Mouse (Mus musculus) thymus, adult 2 months (tissue): ENCODE measurements around the gene Slc25a36. TPM values are rescaled to one million over a fixed set of nuclear protein-coding genes. Genes with fewer than 3 reads are reported as not detected.

Experiments
- DNase-seq: peaks from one replicate; pipeline ENCODE4 v3.0.0; 2021
- H3K27ac ChIP-seq: fragments of 200-500 bp; 2 replicates; pipeline ENCODE4 v1.5.1; 2012; ENCODE audit warnings: low read length, control low read depth; ENCODE audit not compliant: control insufficient read depth, insufficient read depth
- H3K27me3 ChIP-seq: fragments of 200-500 bp; 2 replicates; pipeline ENCODE4 v1.6.1; 2012; ENCODE audit warnings: mild to moderate bottlenecking, low read length, moderate library complexity, mixed read lengths; ENCODE audit not compliant: control insufficient read depth, insufficient read depth
- H3K36me3 ChIP-seq: fragments of 200-500 bp; 2 replicates; pipeline ENCODE4 v1.6.1; 2012; ENCODE audit warnings: mild to moderate bottlenecking, low read length, moderate library complexity; ENCODE audit not compliant: control insufficient read depth, insufficient read depth
- H3K4me1 ChIP-seq: fragments of 200-500 bp; replicated peaks from 2 replicates; pipeline ENCODE4 v1.6.1; 2012; ENCODE audit warnings: low read length; ENCODE audit not compliant: control insufficient read depth, insufficient read depth
- H3K4me3 ChIP-seq: fragments of 200-500 bp; 2 replicates; pipeline ENCODE4 v1.5.1; 2012; ENCODE audit warnings: mild to moderate bottlenecking, low read length, control low read depth, moderate library complexity; ENCODE audit not compliant: control insufficient read depth, insufficient read depth
- CTCF ChIP-seq: fragments of 200-500 bp; IDR thresholded peaks from 2 replicates; pipeline ENCODE4 v1.5.1; 2012; ENCODE audit warnings: mild to moderate bottlenecking, control low read depth, low read length, moderate library complexity, borderline replicate concordance; ENCODE audit not compliant: control insufficient read depth, poor library complexity, insufficient read depth; ENCODE audit errors: extremely low read depth
- POLR2A ChIP-seq: fragments of 200-500 bp; IDR thresholded peaks from 2 replicates; pipeline ENCODE4 v1.6.1; 2012; ENCODE audit warnings: mild to moderate bottlenecking, low read length, control low read depth, moderate library complexity; ENCODE audit not compliant: control insufficient read depth, poor library complexity, insufficient read depth; ENCODE audit errors: extremely low read depth
- WGBS: fragments of 180-500 bp; shearing (Covaris S2); methylation state at CpG from one replicate; pipeline ENCODE4 v1.1.7; 2018; 5-methylcytosine and 5-hydroxymethylcytosine counted together
- polyA plus RNA-seq: library from polyadenylated mRNA; depleted of rRNA; stranded (reverse); fragments of >200 nt; gene quantifications from 2 replicates; pipeline ENCODE4 v1.2.3, GENCODE M21; 2012

The Slc25a36 gene
- polyA plus RNA-seq, 1 experiment = 16.1 TPM

DNA sequence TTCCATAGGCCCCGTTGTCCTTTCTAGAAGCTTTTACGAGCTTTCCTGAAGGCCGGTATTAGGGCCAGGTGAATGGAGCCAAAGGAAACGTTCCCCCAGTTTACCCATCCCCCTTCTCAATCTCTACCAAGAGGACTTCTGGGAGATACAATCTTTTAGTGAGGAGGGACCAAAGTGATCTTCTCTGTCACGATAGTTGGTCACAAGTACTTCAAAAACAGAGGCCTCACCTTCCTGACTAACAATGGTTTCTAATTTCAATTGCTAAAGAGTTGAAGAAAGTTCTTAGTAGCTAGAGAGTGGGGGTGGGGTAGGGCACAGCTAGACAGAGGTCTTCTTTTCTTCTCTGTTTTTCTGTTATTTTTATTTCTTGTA, 2.6 kb upstream of the Slc25a36 start:
- TF ChIP-seq POLR2A = no peak
- no peak for TF ChIP-seq CTCF
- H3K4me1 ChIP-seq = peaks cover 4% of the 10 kb centered on the region
- H3K36me3 ChIP-seq = no peaks in the 10 kb centered on the region
- H3K4me3 ChIP-seq = no peak overlapping the region
- no peak overlapping the region for H3K27ac ChIP-seq
- 90% methylated on average over 5 of the region's 5 CpGs for WGBS
- DNase-seq = no peak
- H3K27me3 ChIP-seq = no peaks in the 10 kb centered on the region

DNA sequence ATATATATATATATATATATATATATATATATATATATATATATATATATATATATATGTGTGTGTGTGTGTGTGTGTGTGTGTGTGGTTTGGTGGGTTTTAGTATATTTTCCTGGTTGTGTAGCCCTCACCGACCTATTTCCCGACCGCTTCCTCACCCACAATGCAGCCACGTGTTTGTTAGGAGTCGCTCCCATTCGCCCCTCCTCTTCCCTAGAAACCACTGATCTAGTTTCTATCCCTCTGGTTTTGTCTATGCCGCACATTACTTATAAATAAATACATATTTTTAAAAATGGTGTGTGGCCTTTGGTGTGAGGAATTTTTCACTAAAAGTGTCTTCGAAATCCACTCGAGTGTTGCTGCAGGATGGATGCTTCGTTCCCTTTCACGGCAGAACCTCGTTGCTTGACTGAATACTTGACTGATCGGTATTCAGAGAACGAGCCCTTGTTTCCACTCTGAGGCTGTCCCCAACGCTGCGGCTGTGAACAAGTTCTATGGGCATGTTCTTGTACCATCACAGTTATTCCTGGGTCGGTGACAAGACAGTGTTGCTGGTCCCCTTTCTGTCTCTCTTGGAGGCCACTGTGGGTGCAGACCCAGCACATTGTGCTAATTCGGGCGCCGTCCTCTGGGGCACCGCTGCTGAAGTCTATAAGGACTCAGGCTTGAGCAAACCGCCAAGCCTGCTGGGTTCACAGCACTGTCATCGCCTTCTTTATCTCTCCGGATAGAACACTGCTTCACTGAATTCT, 2.0 kb upstream of the Slc25a36 start:
- no peak overlapping the region for H3K4me3 ChIP-seq
- no peak overlapping the region for H3K27ac ChIP-seq

DNA sequence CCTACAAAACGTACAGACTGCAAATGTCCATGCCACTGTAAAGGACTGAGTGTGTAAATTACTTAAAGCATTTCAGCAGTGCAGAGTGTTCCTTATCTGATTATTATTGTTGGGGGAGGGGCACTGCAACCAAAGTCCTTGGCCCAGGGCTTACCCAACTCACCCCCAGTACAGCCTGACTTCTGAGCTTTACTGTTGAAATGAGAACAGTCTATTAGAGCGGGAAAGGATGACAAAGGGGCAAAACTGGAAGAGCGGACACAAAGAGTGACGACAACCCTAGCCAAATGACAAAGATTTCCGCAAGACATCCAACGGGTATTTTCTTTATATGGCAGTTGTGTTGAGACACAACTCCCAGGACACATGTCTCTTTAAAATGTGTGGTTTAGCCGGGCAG, 1.3 kb upstream of the Slc25a36 start:
- DNase-seq = no peak
- H3K27me3 ChIP-seq = no peaks in the 10 kb centered on the region
- TF ChIP-seq CTCF (no peak), POLR2A (no peak)
- 93% methylated on average over 7 of the region's 7 CpGs for WGBS
- H3K4me3 ChIP-seq = no peak overlapping the region
- H3K27ac ChIP-seq = no peak overlapping the region
- H3K4me1 ChIP-seq = peaks cover 4% of the 10 kb centered on the region
- H3K36me3 ChIP-seq = no peaks in the 10 kb centered on the region

More for the DNA sequence above, 2.0 kb upstream of the Slc25a36 start:
- 89% methylated on average over 24 of the region's 24 CpGs for WGBS
- H3K4me1 ChIP-seq = peaks cover 4% of the 10 kb centered on the region
- no peaks in the 10 kb centered on the region for H3K27me3 ChIP-seq
- DNase-seq = no peak
- no peak for TF ChIP-seq CTCF
- no peak for TF ChIP-seq POLR2A
- no peaks in the 10 kb centered on the region for H3K36me3 ChIP-seq

DNA sequence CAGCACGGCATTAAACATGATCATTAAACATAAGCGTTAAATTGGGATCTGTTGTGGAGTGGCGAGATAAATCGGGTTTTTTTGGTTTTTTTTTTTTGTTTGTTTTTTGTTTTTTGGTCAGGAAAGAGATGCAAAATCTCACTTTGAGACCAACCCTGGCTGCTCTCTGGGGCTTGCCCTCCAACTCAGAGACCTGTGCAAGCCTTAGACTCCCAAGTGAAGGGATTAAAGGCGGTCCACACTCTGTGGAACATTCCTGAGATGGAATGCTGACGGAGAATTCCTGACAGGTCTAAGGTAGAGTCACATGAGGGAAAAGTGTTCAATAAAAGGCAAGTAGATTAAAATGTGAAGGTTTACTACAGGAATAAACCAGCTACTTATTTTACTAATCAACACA, 549 bp upstream of the Slc25a36 start:
- H3K27me3 ChIP-seq = no peaks in the 10 kb centered on the region
- DNase-seq = peak; percentile 3
- no peak for TF ChIP-seq POLR2A
- no peak for TF ChIP-seq CTCF
- 27% methylated on average over 6 of the region's 6 CpGs for WGBS
- no peak overlapping the region for H3K27ac ChIP-seq
- peak overlapping the region; percentile 62 for H3K4me3 ChIP-seq
- peaks cover 4% of the 10 kb centered on the region for H3K4me1 ChIP-seq
- no peaks in the 10 kb centered on the region for H3K36me3 ChIP-seq

DNA sequence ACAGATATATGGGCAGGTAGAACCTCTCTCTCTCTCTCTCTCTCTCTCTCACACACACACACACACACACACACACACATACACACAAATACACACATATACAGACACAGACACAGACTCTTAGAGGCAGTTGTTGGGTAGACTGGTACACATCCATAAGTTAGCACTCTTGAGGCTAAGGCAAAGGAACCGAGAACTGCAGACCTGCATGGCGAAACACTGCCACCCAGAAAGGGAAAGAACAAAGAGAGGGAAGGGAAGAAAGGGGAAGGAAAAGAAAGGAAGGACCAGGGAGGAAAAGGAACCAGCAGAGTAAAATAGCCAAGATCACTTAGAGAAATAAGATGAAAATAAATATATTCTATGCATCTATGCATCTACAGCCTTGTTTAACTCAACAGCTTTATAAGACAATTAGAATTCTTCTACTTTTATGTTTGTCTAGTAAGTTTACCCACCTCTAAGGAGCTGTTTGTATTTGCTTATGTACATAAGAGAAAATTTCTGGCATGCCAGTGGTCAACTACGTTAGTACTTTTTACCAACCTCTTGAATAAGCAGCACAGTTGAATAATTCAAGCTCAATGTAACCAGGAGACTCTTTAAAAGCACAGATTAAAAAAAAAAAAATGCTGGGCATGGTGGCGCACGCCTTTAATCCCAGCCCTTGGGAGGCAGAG, 4.3 kb downstream of the Slc25a36 start:
- TF ChIP-seq POLR2A (no peak), CTCF (no peak)
- H3K36me3 ChIP-seq = no peaks in the 10 kb centered on the region
- no peak overlapping the region for H3K4me3 ChIP-seq
- H3K4me1 ChIP-seq = peaks cover 7% of the 10 kb centered on the region
- no peak for DNase-seq
- H3K27me3 ChIP-seq = no peaks in the 10 kb centered on the region
- 94% methylated on average over 5 of the region's 5 CpGs for WGBS
- H3K27ac ChIP-seq = no peak overlapping the region

GRCm38 (mm10) chr9:97105400-97105985, 5.5 kb downstream of the Slc25a36 start:
- DNase-seq = no peak
- 45% methylated on average over 2 of the region's 2 CpGs for WGBS
- Histone ChIP-seq H3K36me3 (no peaks in the 10 kb centered on the region), H3K27ac (no peak overlapping the region; the same call in 1 of the 2 replicates), H3K4me1 (peaks cover 7% of the 10 kb centered on the region), H3K4me3 (no peak overlapping the region), H3K27me3 (no peaks in the 10 kb centered on the region)
- TF ChIP-seq POLR2A = no peak
- TF ChIP-seq CTCF = no peak
